Mouse (Mus musculus) T-helper 17 cell (primary cell): ENCODE measurements around the gene Mid1.

Experiments
- in situ Hi-C, 2 experiments: fragments of 300-600 bp; cut with MboI, MseI; formaldehyde crosslinking; loops; 1 replicate in 1 of 2; 2 replicates in 1 of 2; pipeline ENCODE4 v1.15.1; 2025; ENCODE audit warnings: high pct_unique_total_duplicates in 2 of 2

The Mid1 gene

GRCm38 (mm10) chrX:169813673-169814072 is 128.7 kb downstream of the Mid1 start:
- in situ Hi-C loops, result no loop called here

GRCm38 (mm10) chrX:169826947-169827346 is 141.9 kb downstream of the Mid1 start:
- in situ Hi-C loops, result no loop called here

GRCm38 (mm10) chrX:169827720-169828119 is 142.7 kb downstream of the Mid1 start:
- in situ Hi-C loops, result no loop called here

- in situ Hi-C loops, result no loop called here
These were observed 143.1 kb downstream of the Mid1 start for GRCm38 (mm10) chrX:169828136-169828535.

GRCm38 (mm10) chrX:169830052-169830451 is 145.1 kb downstream of the Mid1 start:
- in situ Hi-C loops, result no loop called here

- in situ Hi-C loops, result no loop called here
These were observed 153.1 kb downstream of the Mid1 start for GRCm38 (mm10) chrX:169837947-169838649.

- in situ Hi-C loops, result no loop called here
These were observed 153.6 kb downstream of the Mid1 start for GRCm38 (mm10) chrX:169838650-169838971.

- in situ Hi-C loops, result no loop called here
These were observed 158.3 kb downstream of the Mid1 start for GRCm38 (mm10) chrX:169843267-169843666.

GRCm38 (mm10) chrX:169844150-169844772 is 159.3 kb downstream of the Mid1 start:
- in situ Hi-C loops, result no loop called here

GRCm38 (mm10) chrX:169846187-169846586 is 161.2 kb downstream of the Mid1 start:
- in situ Hi-C loops, result no loop called here

- in situ Hi-C loops, result no loop called here
These were observed 176.3 kb downstream of the Mid1 start for GRCm38 (mm10) chrX:169861194-169861720.

GRCm38 (mm10) chrX:169862440-169862839 is 177.4 kb downstream of the Mid1 start:
- in situ Hi-C loops, result no loop called here

- in situ Hi-C loops, result no loop called here
These were observed 177.8 kb downstream of the Mid1 start for GRCm38 (mm10) chrX:169862848-169863247.

GRCm38 (mm10) chrX:169863841-169864240 is 178.8 kb downstream of the Mid1 start:
- in situ Hi-C loops, result no loop called here

GRCm38 (mm10) chrX:169868223-169868622 is 183.2 kb downstream of the Mid1 start:
- in situ Hi-C loops, result no loop called here

- in situ Hi-C loops, result no loop called here
These were observed 189.5 kb downstream of the Mid1 start for GRCm38 (mm10) chrX:169874475-169874874.

GRCm38 (mm10) chrX:169879481-169880362 is 194.7 kb downstream of the Mid1 start:
- in situ Hi-C loops, result loop anchor here in 1 of 2 experiments (10.0 kb wide), 1 partner anchor 85 kb away; no protein-coding TSS in a partner anchor

- in situ Hi-C loops, result loop anchor here in 1 of 2 experiments (10.0 kb wide), 1 partner anchor 84 kb away; no protein-coding TSS in a partner anchor
These were observed 195.3 kb downstream of the Mid1 start for GRCm38 (mm10) chrX:169880363-169880711.

GRCm38 (mm10) chrX:169880826-169881225 is 195.8 kb downstream of the Mid1 start:
- in situ Hi-C loops, result loop anchor here in 1 of 2 experiments (10.0 kb wide), 1 partner anchor 84 kb away; no protein-coding TSS in a partner anchor

- in situ Hi-C loops, result loop anchor here in 1 of 2 experiments (10.0 kb wide), 1 partner anchor 83 kb away; no protein-coding TSS in a partner anchor
These were observed 196.5 kb downstream of the Mid1 start for GRCm38 (mm10) chrX:169881253-169882219.

GRCm38 (mm10) chrX:169882220-169882609 is 197.2 kb downstream of the Mid1 start:
- in situ Hi-C loops, result loop anchor here in 1 of 2 experiments (10.0 kb wide), 1 partner anchor 83 kb away; no protein-coding TSS in a partner anchor
